Mouse (Mus musculus): Measurements from ENCODE around the gene Prm1. TPM values are rescaled to one million over a fixed set of nuclear protein-coding genes. Genes with fewer than 3 reads are reported as not detected.

Prm1 gene
- polyA plus RNA-seq, 1 experiment from 2014 or later: not detected

- WGBS: 100% methylated on average over 1 of the region's 1 CpGs
- H3K4me3 ChIP-seq: no peak overlapping the region
- H3K4me1 ChIP-seq: peaks cover 28% of the 10 kb centered on the region
- no peaks in the 10 kb centered on the region for H3K9me3 ChIP-seq (replicated peaks)
- no peak overlapping the region for H3K9ac ChIP-seq
- no peaks in the 10 kb centered on the region for H3K36me3 ChIP-seq
- H3K27me3 ChIP-seq: peaks cover 9% of the 10 kb centered on the region; the same call in 1 of the 2 replicates
- no peak overlapping the region for H3K4me2 ChIP-seq (replicated peaks)
- no peak overlapping the region for H3K27ac ChIP-seq
- ATAC-seq (ENCODE audit: low FRiP score): no peak
Observed at GRCm38 (mm10) chr16:10837903-10838302, 32.3 kb upstream of the Prm1 start.

GRCm38 (mm10) chr16:10837250-10837649, 31.6 kb upstream of the Prm1 start:
- Histone ChIP-seq H3K4me1 (peaks cover 24% of the 10 kb centered on the region), H3K9me3 (replicated peaks) (no peaks in the 10 kb centered on the region), H3K27ac (no peak overlapping the region), H3K4me3 (no peak overlapping the region), H3K9ac (no peak overlapping the region), H3K27me3 (peaks cover 9% of the 10 kb centered on the region; the same call in 1 of the 2 replicates), H3K36me3 (no peaks in the 10 kb centered on the region), H3K4me2 (replicated peaks) (no peak overlapping the region)
- WGBS: 94% methylated on average over 3 of the region's 3 CpGs
- no peak for ATAC-seq (ENCODE audit: low FRiP score)

- ATAC-seq (ENCODE audit: low FRiP score): no peak
- 92% methylated on average over 3 of the region's 3 CpGs for WGBS
- no peak overlapping the region for H3K27ac ChIP-seq
- peaks cover 9% of the 10 kb centered on the region; the same call in 1 of the 2 replicates for H3K27me3 ChIP-seq
- H3K4me3 ChIP-seq: no peak overlapping the region
- peaks cover 23% of the 10 kb centered on the region for H3K4me1 ChIP-seq
- H3K36me3 ChIP-seq: no peaks in the 10 kb centered on the region
- H3K9me3 ChIP-seq (replicated peaks): no peaks in the 10 kb centered on the region
- H3K4me2 ChIP-seq (replicated peaks): 0 out of 2 replicates have a peak overlapping the region, but pooled peaks have one; percentile 91
- no peak overlapping the region for H3K9ac ChIP-seq
Observed at GRCm38 (mm10) chr16:10836388-10836787, 30.7 kb upstream of the Prm1 start.

- peaks cover 23% of the 10 kb centered on the region for H3K4me1 ChIP-seq
- no peaks in the 10 kb centered on the region for H3K36me3 ChIP-seq
- H3K27ac ChIP-seq: peak within 1 kb of the TSS; percentile 24; the same call in 1 of the 2 replicates
- H3K9ac ChIP-seq: peak within 1 kb of the TSS; percentile 72
- H3K9me3 ChIP-seq (replicated peaks): no peaks in the 10 kb centered on the region
- ATAC-seq (ENCODE audit: low FRiP score): peak; percentile 93
- peak within 1 kb of the TSS; percentile 85 for H3K4me3 ChIP-seq
- peaks cover 9% of the 10 kb centered on the region; the same call in 1 of the 2 replicates for H3K27me3 ChIP-seq
- peak within 1 kb of the TSS; percentile 91 for H3K4me2 ChIP-seq (replicated peaks)
- WGBS: 1% methylated on average over 68 of the region's 69 CpGs
Observed at GRCm38 (mm10) chr16:10834911-10835587, 29.4 kb upstream of the Prm1 start, which contains the start of gene Rmi2. Rmi2 (plus strand) TSS chr16:10835059.

- H3K27me3 ChIP-seq: peaks cover 9% of the 10 kb centered on the region; the same call in 1 of the 2 replicates
- H3K4me2 ChIP-seq (replicated peaks): peak overlapping the region; percentile 91
- no peak overlapping the region for H3K27ac ChIP-seq
- no peaks in the 10 kb centered on the region for H3K36me3 ChIP-seq
- peak overlapping the region; percentile 85 for H3K4me3 ChIP-seq
- peaks cover 23% of the 10 kb centered on the region for H3K4me1 ChIP-seq
- peak; percentile 14; the same call in 1 of the 2 replicates for ATAC-seq (ENCODE audit: low FRiP score)
- no peak overlapping the region for H3K9ac ChIP-seq
- 10% methylated on average over 12 of the region's 12 CpGs for whole genome bisulfite sequencing
- no peaks in the 10 kb centered on the region for H3K9me3 ChIP-seq (replicated peaks)
Observed at GRCm38 (mm10) chr16:10834542-10834910, 28.9 kb upstream of the Prm1 start.

GRCm38 (mm10) chr16:10828461-10828805, 22.8 kb upstream of the Prm1 start:
- H3K4me2 ChIP-seq (replicated peaks): no peak overlapping the region
- no peak overlapping the region for H3K27ac ChIP-seq
- no peaks in the 10 kb centered on the region for H3K36me3 ChIP-seq
- H3K9me3 ChIP-seq (replicated peaks): no peaks in the 10 kb centered on the region
- H3K4me1 ChIP-seq: no peaks in the 10 kb centered on the region
- H3K9ac ChIP-seq: no peak overlapping the region
- ATAC-seq (ENCODE audit: low FRiP score): no peak
- WGBS: 83% methylated on average over 4 of the region's 4 CpGs
- H3K4me3 ChIP-seq: no peak overlapping the region
- 0 out of 2 replicates have a peak, but pooled peaks cover 2% of the 10 kb centered on the region for H3K27me3 ChIP-seq

GRCm38 (mm10) chr16:10827766-10828460, 22.3 kb upstream of the Prm1 start:
- WGBS: 82% methylated on average over 7 of the region's 7 CpGs
- no peak for ATAC-seq (ENCODE audit: low FRiP score)

GRCm38 (mm10) chr16:10827269-10827668, 21.6 kb upstream of the Prm1 start:
- H3K4me3 ChIP-seq: no peak overlapping the region
- no peaks in the 10 kb centered on the region for H3K4me1 ChIP-seq
- H3K4me2 ChIP-seq (replicated peaks): no peak overlapping the region
- H3K9ac ChIP-seq: no peak overlapping the region
- no peaks in the 10 kb centered on the region for H3K27me3 ChIP-seq
- no peak for ATAC-seq (ENCODE audit: low FRiP score)
- H3K27ac ChIP-seq: no peak overlapping the region
- 91% methylated on average over 9 of the region's 9 CpGs for WGBS
- H3K9me3 ChIP-seq (replicated peaks): no peaks in the 10 kb centered on the region
- H3K36me3 ChIP-seq: no peaks in the 10 kb centered on the region

More at GRCm38 (mm10) chr16:10827766-10828460, 22.3 kb upstream of the Prm1 start:
- H3K4me3 ChIP-seq: no peak overlapping the region
- H3K27me3 ChIP-seq: no peaks in the 10 kb centered on the region
- H3K4me2 ChIP-seq (replicated peaks): no peak overlapping the region
- no peaks in the 10 kb centered on the region for H3K36me3 ChIP-seq
- H3K9me3 ChIP-seq (replicated peaks): no peaks in the 10 kb centered on the region
- no peak overlapping the region for H3K27ac ChIP-seq
- H3K4me1 ChIP-seq: no peaks in the 10 kb centered on the region
- no peak overlapping the region for H3K9ac ChIP-seq

- Histone ChIP-seq H3K9me3 (replicated peaks) (no peaks in the 10 kb centered on the region), H3K27me3 (no peaks in the 10 kb centered on the region), H3K27ac (no peak overlapping the region), H3K4me2 (replicated peaks) (no peak overlapping the region), H3K4me1 (no peaks in the 10 kb centered on the region), H3K9ac (no peak overlapping the region), H3K36me3 (no peaks in the 10 kb centered on the region), H3K4me3 (no peak overlapping the region)
- ATAC-seq (ENCODE audit: low FRiP score): no peak
- 89% methylated on average over 4 of the region's 4 CpGs for WGBS
Observed at GRCm38 (mm10) chr16:10825840-10826239, 20.2 kb upstream of the Prm1 start.

GRCm38 (mm10) chr16:10824536-10824935, 18.9 kb upstream of the Prm1 start:
- ATAC-seq (ENCODE audit: low FRiP score): no peak
- no peaks in the 10 kb centered on the region for H3K9me3 ChIP-seq (replicated peaks)
- H3K4me1 ChIP-seq: no peaks in the 10 kb centered on the region
- no peaks in the 10 kb centered on the region for H3K36me3 ChIP-seq
- H3K27me3 ChIP-seq: no peaks in the 10 kb centered on the region
- H3K9ac ChIP-seq: no peak overlapping the region
- no peak overlapping the region for H3K4me2 ChIP-seq (replicated peaks)
- H3K4me3 ChIP-seq: no peak overlapping the region
- WGBS: 90% methylated on average over 1 of the region's 1 CpGs
- H3K27ac ChIP-seq: no peak overlapping the region

- 74% methylated on average over 4 of the region's 4 CpGs for WGBS
- Histone ChIP-seq H3K4me3 (no peak overlapping the region), H3K27me3 (no peaks in the 10 kb centered on the region), H3K27ac (no peak overlapping the region), H3K9me3 (replicated peaks) (no peaks in the 10 kb centered on the region), H3K36me3 (no peaks in the 10 kb centered on the region), H3K4me1 (no peaks in the 10 kb centered on the region), H3K9ac (no peak overlapping the region), H3K4me2 (replicated peaks) (no peak overlapping the region)
- no peak for ATAC-seq (ENCODE audit: low FRiP score)
Observed at GRCm38 (mm10) chr16:10821387-10821786, 15.7 kb upstream of the Prm1 start.

GRCm38 (mm10) chr16:10819966-10820365, 14.3 kb upstream of the Prm1 start:
- no peaks in the 10 kb centered on the region for H3K36me3 ChIP-seq
- no peak overlapping the region for H3K4me2 ChIP-seq (replicated peaks)
- WGBS: 69% methylated on average over 3 of the region's 3 CpGs
- H3K9me3 ChIP-seq (replicated peaks): no peaks in the 10 kb centered on the region
- no peak for ATAC-seq (ENCODE audit: low FRiP score)
- no peaks in the 10 kb centered on the region for H3K27me3 ChIP-seq
- H3K4me1 ChIP-seq: no peaks in the 10 kb centered on the region
- H3K9ac ChIP-seq: no peak overlapping the region
- no peak overlapping the region for H3K27ac ChIP-seq
- H3K4me3 ChIP-seq: no peak overlapping the region

All from hindbrain, embryonic 12.5 days (tissue).